Comparison of ENCODE assay signal across 8 mouse cellular contexts in genomic region chr4:138464667-138465353, GRCm38 (mm10). TPM values are rescaled to one million over a fixed set of nuclear protein-coding genes. Genes with fewer than 3 reads are reported as not detected.
DNase-seq lines count a peak whose midpoint lies in the region; ATAC-seq lines count a peak whose summit lies in the region.

No protein-coding gene starts in this region.

- 0 out of 2 replicates have a peak overlapping the region, but pooled peaks have one; percentile 24 for H3K9ac ChIP-seq in embryonic facial prominence, embryonic 12.5 days
- H3K9ac ChIP-seq in heart, embryonic 12.5 days, result peak overlapping the region; percentile 32; the same call in 1 of the 2 replicates
- H3K9ac ChIP-seq in lung, embryonic 15.5 days, result no peak overlapping the region

- peak; percentile 56; the same call in 1 of the 2 replicates for ATAC-seq in embryonic facial prominence, embryonic 12.5 days (ENCODE audit: insufficient number of reproducible peaks, insufficient read depth, low FRiP score, low TSS enrichment)
- peak; percentile 42 for ATAC-seq in heart, embryonic 12.5 days (ENCODE audit: insufficient number of reproducible peaks, low FRiP score)
- peak; percentile 77 for ATAC-seq in lung, embryonic 15.5 days (ENCODE audit: borderline replicate concordance, extremely low read depth, low FRiP score, low TSS enrichment)

- H3K4me1 ChIP-seq in embryonic facial prominence, embryonic 12.5 days, result peaks cover 40% of the 10 kb centered on the region
- H3K4me1 ChIP-seq in heart, embryonic 12.5 days (replicated peaks), result peaks cover 42% of the 10 kb centered on the region
- H3K4me1 ChIP-seq in lung, embryonic 15.5 days, result peaks cover 55% of the 10 kb centered on the region

- no peak overlapping the region for H3K27ac ChIP-seq in embryonic facial prominence, embryonic 12.5 days
- 0 out of 2 replicates have a peak overlapping the region, but pooled peaks have one; percentile 11 for H3K27ac ChIP-seq in heart, embryonic 12.5 days (ENCODE audit: poor library complexity, severe bottlenecking)
- peak overlapping the region; percentile 86 for H3K27ac ChIP-seq in lung, embryonic 15.5 days

- no peak overlapping the region for H3K4me3 ChIP-seq in embryonic facial prominence, embryonic 12.5 days
- peak overlapping the region; percentile 12; the same call in 1 of the 2 replicates for H3K4me3 ChIP-seq in heart, embryonic 12.5 days
- no peak overlapping the region for H3K4me3 ChIP-seq in lung, embryonic 15.5 days

- WGBS in embryonic facial prominence, embryonic 12.5 days, result 2% methylated on average over 19 of the region's 22 CpGs
- 2% methylated on average over 19 of the region's 22 CpGs for WGBS in heart, embryonic 12.5 days
- 3% methylated on average over 19 of the region's 22 CpGs for WGBS in lung, embryonic 15.5 days

- H3K27me3 ChIP-seq in embryonic facial prominence, embryonic 12.5 days, result peaks cover 39% of the 10 kb centered on the region
- peaks cover 55% of the 10 kb centered on the region for H3K27me3 ChIP-seq in heart, embryonic 12.5 days (replicated peaks)
- peaks cover 7% of the 10 kb centered on the region; the same call in 1 of the 2 replicates for H3K27me3 ChIP-seq in lung, embryonic 15.5 days

- H3K4me2 ChIP-seq in embryonic facial prominence, embryonic 12.5 days (replicated peaks), result peak overlapping the region; percentile 34
- H3K4me2 ChIP-seq in heart, embryonic 12.5 days, result peak overlapping the region; percentile 56
- peak overlapping the region; percentile 48 for H3K4me2 ChIP-seq in lung, embryonic 15.5 days

- DNase-seq in urinary bladder, adult 2 months (ENCODE audit: low spot score), result peak; percentile 31
- no peak for DNase-seq in urinary bladder, postnatal 10 days (ENCODE audit: low spot score)
- DNase-seq in kidney, adult 9 months, result peak; percentile 97
- peak; percentile 88 for DNase-seq in retina, postnatal 1 day
- no peak for DNase-seq in thymus, postnatal 4 days

- no peaks in the 10 kb centered on the region for H3K36me3 ChIP-seq in embryonic facial prominence, embryonic 12.5 days
- no peaks in the 10 kb centered on the region for H3K36me3 ChIP-seq in heart, embryonic 12.5 days
- no peaks in the 10 kb centered on the region for H3K36me3 ChIP-seq in lung, embryonic 15.5 days

- no peaks in the 10 kb centered on the region for H3K9me3 ChIP-seq in embryonic facial prominence, embryonic 12.5 days
- H3K9me3 ChIP-seq in heart, embryonic 12.5 days (replicated peaks), result 0 out of 2 replicates have a peak, but pooled peaks cover 3% of the 10 kb centered on the region
- no peaks in the 10 kb centered on the region for H3K9me3 ChIP-seq in lung, embryonic 15.5 days

RNA-seq across cellular contexts. Expression of gene Camk2n1, which starts 10.7 kb away (rescaled TPM):
- 20.1 and 23.5 TPM in 2 replicates for polyA plus RNA-seq in urinary bladder, adult 2 months (2012; rRNA removed)
- polyA plus RNA-seq in embryonic facial prominence, embryonic 12.5 days (2016; fragmentation: Nextera tagmentation; extraction: Ambion mirVana), result 2.5 and 2.8 TPM in 2 replicates
- 1.1 and 1.4 TPM in 2 replicates for polyA plus RNA-seq in heart, embryonic 12.5 days (2016; fragmentation: Nextera tagmentation; extraction: Ambion mirVana)
- 2.8 and 2.9 TPM in 2 replicates for polyA plus RNA-seq in lung, embryonic 15.5 days (2015; fragmentation: Nextera tagmentation; extraction: Ambion mirVana)

RNA-seq across cellular contexts. Expression of gene Mul1, which starts 30.3 kb away (rescaled TPM):
- polyA plus RNA-seq in urinary bladder, adult 2 months (2012; rRNA removed), result 12.9 and 17.8 TPM in 2 replicates
- polyA plus RNA-seq in embryonic facial prominence, embryonic 12.5 days (2016; fragmentation: Nextera tagmentation; extraction: Ambion mirVana), result 18.2 and 19.9 TPM in 2 replicates
- 18.6 and 21.5 TPM in 2 replicates for polyA plus RNA-seq in heart, embryonic 12.5 days (2016; fragmentation: Nextera tagmentation; extraction: Ambion mirVana)
- polyA plus RNA-seq in lung, embryonic 15.5 days (2015; fragmentation: Nextera tagmentation; extraction: Ambion mirVana), result 17.6 and 18.3 TPM in 2 replicates

Comparison
In these comparisons a context has a peak if more than half of its experiments do, and no peak if none do; other contexts are left out.
1. DNase-seq: peak in urinary bladder, adult 2 months (single experiment), kidney, adult 9 months (single experiment) and retina, postnatal 1 day (single experiment); none in urinary bladder, postnatal 10 days (single experiment) and thymus, postnatal 4 days (single experiment).
2. Peak in every context shown above with its lines, with median percentiles within 50 percentile points of each other: ATAC-seq and H3K4me2 ChIP-seq.